12 mouse cellular contexts compared by ENCODE assay signal in the genomic region with DNA sequence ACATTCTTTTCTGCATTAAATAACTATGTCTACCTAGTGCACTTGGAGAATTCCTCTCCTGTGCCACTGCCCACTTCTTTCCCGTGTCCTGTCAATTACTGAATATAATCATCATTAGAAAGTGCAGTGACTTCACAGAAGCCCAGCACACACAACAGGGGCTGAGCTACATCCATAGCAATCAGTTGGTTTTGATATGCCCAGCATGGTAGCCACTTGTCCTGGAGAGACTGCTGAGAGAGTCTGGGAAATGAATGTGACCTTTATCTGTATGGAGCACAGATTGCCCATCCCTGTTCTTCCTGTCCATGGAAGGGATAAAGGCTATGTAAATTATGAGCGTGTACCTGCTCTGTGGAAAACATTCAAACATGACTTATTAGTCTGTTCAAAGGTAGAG.
"Had no signal": no experiment of that assay in that cellular context is flagged by ENCODE, and none has a peak within 500 bp of the region (broad histone marks: within the 10 kb centered on the region; RNA-seq: fewer than 3 reads in every experiment).

No protein-coding gene starts in this region.

- DNase-seq: retina, postnatal 1 day; right cerebral cortex, adult 18-20 months; right cerebral cortex, postnatal 14 days; right cerebral cortex, postnatal 25 days; right cerebral cortex, postnatal 4 days; spleen, adult 18-20 months; thymus, adult 18-20 months; thymus, adult 2 months; thymus, postnatal 14 days; thymus, postnatal 25 days; thymus, postnatal 36 days; thymus, postnatal 4 days had no signal
